In the genomic region with DNA sequence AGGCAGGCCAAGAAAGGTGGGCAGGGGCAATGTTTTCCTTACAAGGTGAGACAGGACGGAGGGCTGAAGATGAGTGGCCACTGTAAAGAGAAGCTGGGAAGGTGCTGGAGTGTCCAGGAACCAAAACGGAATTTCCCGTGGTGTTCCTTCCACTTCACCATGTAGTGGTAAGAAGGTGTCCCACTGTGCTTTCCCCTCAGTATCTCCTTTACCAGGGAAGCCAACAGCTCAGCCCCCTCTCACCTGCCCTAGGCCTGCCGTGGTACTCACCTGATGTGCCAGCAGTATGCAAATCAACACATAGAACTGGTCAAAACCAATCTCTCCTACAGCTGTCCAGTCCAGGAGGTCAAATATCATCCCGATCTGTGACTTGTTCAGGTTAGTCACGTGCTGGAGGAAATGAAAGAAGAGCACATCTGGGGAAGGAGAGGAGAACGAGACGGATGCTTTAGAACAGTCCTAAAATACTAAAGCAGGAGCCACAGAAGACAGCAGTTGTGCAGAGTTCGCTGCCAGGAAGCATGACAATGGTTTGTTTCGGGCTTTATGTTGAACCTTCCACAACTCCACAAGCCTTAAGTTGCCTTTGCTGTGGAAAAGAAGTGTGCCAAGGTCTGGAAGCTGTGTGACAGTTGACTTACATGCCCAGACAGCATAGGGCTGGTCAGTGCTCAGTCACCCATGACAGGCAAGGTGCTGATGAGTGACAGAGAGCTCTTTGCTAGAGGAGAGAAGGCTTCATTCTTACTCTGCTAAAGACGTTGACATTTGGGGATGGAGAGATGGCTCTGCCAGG, we compare ENCODE assay signal across 22 mouse cellular contexts. TPM values are rescaled to one million over a fixed set of nuclear protein-coding genes. Genes with fewer than 3 reads are reported as not detected.
DNase-seq lines count a peak whose midpoint lies in the region; ATAC-seq lines count a peak whose summit lies in the region.
"Had no signal": no experiment of that assay in that cellular context is flagged by ENCODE, and none has a peak within 500 bp of the region (broad histone marks: within the 10 kb centered on the region; RNA-seq: fewer than 3 reads in every experiment).

No protein-coding gene starts in this region.

- WGBS in forebrain, embryonic 11.5 days = 85% methylated on average over 11 of the region's 11 CpGs
- 85% methylated on average over 11 of the region's 11 CpGs for WGBS in forebrain, embryonic 10.5 days
- WGBS in heart, embryonic 10.5 days = 82% methylated on average over 11 of the region's 11 CpGs

- no peaks in the 10 kb centered on the region for H3K9me3 ChIP-seq in forebrain, embryonic 11.5 days (ENCODE audit: control insufficient read depth, low read length)
- no peaks in the 10 kb centered on the region for H3K9me3 ChIP-seq in forebrain, embryonic 10.5 days
- no peaks in the 10 kb centered on the region for H3K9me3 ChIP-seq in heart, embryonic 10.5 days
- H3K9me3 ChIP-seq: embryonic facial prominence, embryonic 10.5 days; embryonic facial prominence, embryonic 12.5 days; forebrain, embryonic 13.5 days; forebrain, embryonic 15.5 days; G1E had no signal

- ATAC-seq in forebrain, embryonic 11.5 days (replicated peaks; ENCODE audit: low FRiP score) = no peak
- ATAC-seq: activated CD4-positive, CD25-positive, alpha-beta regulatory T cell, adult 4 months; forebrain, embryonic 13.5 days; forebrain, embryonic 15.5 days; forebrain, postnatal 0 days; Patski had no signal

- no peaks in the 10 kb centered on the region for H3K4me1 ChIP-seq in forebrain, embryonic 11.5 days (replicated peaks; ENCODE audit: control insufficient read depth, insufficient read depth, low read length)
- H3K4me1 ChIP-seq in forebrain, embryonic 10.5 days = no peaks in the 10 kb centered on the region
- no peaks in the 10 kb centered on the region for H3K4me1 ChIP-seq in heart, embryonic 10.5 days
- H3K4me1 ChIP-seq: embryonic facial prominence, embryonic 10.5 days; embryonic facial prominence, embryonic 12.5 days; forebrain, embryonic 13.5 days; forebrain, embryonic 15.5 days had no signal

- no peak overlapping the region for H3K4me3 ChIP-seq in forebrain, embryonic 11.5 days (ENCODE audit: low read depth, low read length)
- no peak overlapping the region for H3K4me3 ChIP-seq in forebrain, embryonic 10.5 days
- no peak overlapping the region for H3K4me3 ChIP-seq in heart, embryonic 10.5 days
- H3K4me3 ChIP-seq: embryonic facial prominence, embryonic 10.5 days; embryonic facial prominence, embryonic 12.5 days; forebrain, embryonic 13.5 days; forebrain, embryonic 15.5 days had no signal

- no peaks in the 10 kb centered on the region for H3K36me3 ChIP-seq in forebrain, embryonic 11.5 days (ENCODE audit: control insufficient read depth, insufficient read depth, low read length)
- peaks cover 31% of the 10 kb centered on the region for H3K36me3 ChIP-seq in forebrain, embryonic 10.5 days (replicated peaks)
- peaks cover 7% of the 10 kb centered on the region; the same call in 1 of the 2 replicates for H3K36me3 ChIP-seq in heart, embryonic 10.5 days
- H3K36me3 ChIP-seq: forebrain, embryonic 15.5 days; G1E had no signal

- H3K27me3 ChIP-seq in forebrain, embryonic 11.5 days (ENCODE audit: control insufficient read depth, insufficient read depth, low read length) = no peaks in the 10 kb centered on the region
- H3K27me3 ChIP-seq in forebrain, embryonic 10.5 days (ENCODE audit: poor library complexity, severe bottlenecking) = no peaks in the 10 kb centered on the region
- no peaks in the 10 kb centered on the region for H3K27me3 ChIP-seq in heart, embryonic 10.5 days (ENCODE audit: insufficient read depth, poor library complexity, severe bottlenecking)
- H3K27me3 ChIP-seq: embryonic facial prominence, embryonic 12.5 days; forebrain, embryonic 13.5 days; forebrain, embryonic 15.5 days; Patski had no signal

- no peak overlapping the region for H3K27ac ChIP-seq in forebrain, embryonic 11.5 days (ENCODE audit: low read depth, low read length)
- no peak overlapping the region for H3K27ac ChIP-seq in forebrain, embryonic 10.5 days
- no peak overlapping the region for H3K27ac ChIP-seq in heart, embryonic 10.5 days
- H3K27ac ChIP-seq: embryonic facial prominence, embryonic 10.5 days; embryonic facial prominence, embryonic 12.5 days; forebrain, embryonic 13.5 days; forebrain, embryonic 15.5 days had no signal

- H3K4me2 ChIP-seq in forebrain, embryonic 11.5 days (ENCODE audit: low read depth, low read length, severe bottlenecking) = no peak overlapping the region
- H3K4me2 ChIP-seq: embryonic facial prominence, embryonic 12.5 days; forebrain, embryonic 13.5 days; forebrain, embryonic 15.5 days had no signal

- peak; percentile 44 for DNase-seq in forebrain, embryonic 11.5 days (ENCODE audit: low spot score)
- DNase-seq in forebrain, embryonic 10.5 days (ENCODE audit: extremely low spot score, low spot score) = no peak
- peak; percentile 54 for DNase-seq in heart, embryonic 10.5 days (ENCODE audit: low spot score)
- no peak for DNase-seq in heart, adult 18-20 months
- DNase-seq in A20 (ENCODE audit: low read depth, low spot score) = peak; percentile 58
- DNase-seq in kidney, adult 11 months = no peak
- DNase-seq: adrenal gland, adult 8-10 months; adrenal gland, postnatal 14 days; adrenal gland, postnatal 36 days; cerebellum, adult 11-12 months; cerebellum, adult 2 months; cerebellum, adult 9-10 months; cerebellum, postnatal 10 days; cerebellum, postnatal 25 days; forebrain, postnatal 0 days had no signal

- no peak overlapping the region for H3K9ac ChIP-seq in forebrain, embryonic 11.5 days (ENCODE audit: low read length)
- H3K9ac ChIP-seq: embryonic facial prominence, embryonic 12.5 days; forebrain, embryonic 13.5 days; forebrain, embryonic 15.5 days; forebrain, postnatal 0 days had no signal

RNA-seq across cellular contexts. Expression of a gene that starts 7.6 kb away (rescaled TPM):
- 0.29 TPM in 1 of 2 replicates, not detected in the other for polyA plus RNA-seq in forebrain, embryonic 11.5 days (2014; fragmentation: Nextera tagmentation; extraction: Ambion mirVana)
- 0.21 and 0.25 TPM in 2 replicates for polyA plus RNA-seq in forebrain, embryonic 10.5 days (2016; fragmentation: Nextera tagmentation; extraction: Ambion mirVana)
- 0.36 TPM in 1 of 2 replicates, not detected in the other for polyA plus RNA-seq in heart, embryonic 10.5 days (2016; fragmentation: Nextera tagmentation; extraction: Ambion mirVana)
- total RNA-seq in heart, adult 18-20 months (2021) = under 1 TPM in 1 of 2 experiments, not detected in 1; 0.46 TPM
- total RNA-seq: adrenal gland, postnatal 14 days; forebrain, postnatal 0 days had no signal
- polyA plus RNA-seq: embryonic facial prominence, embryonic 10.5 days; G1E had no signal

RNA-seq across cellular contexts. Expression of a gene that starts 8.8 kb away (rescaled TPM):
- polyA plus RNA-seq in forebrain, embryonic 11.5 days (2014; fragmentation: Nextera tagmentation; extraction: Ambion mirVana) = 1.4 and 1.8 TPM in 2 replicates
- polyA plus RNA-seq in forebrain, embryonic 10.5 days (2016; fragmentation: Nextera tagmentation; extraction: Ambion mirVana) = 2.0 and 2.3 TPM in 2 replicates
- polyA plus RNA-seq in heart, embryonic 10.5 days (2016; fragmentation: Nextera tagmentation; extraction: Ambion mirVana) = 2.3 and 2.8 TPM in 2 replicates
- total RNA-seq in heart, adult 18-20 months (2021) = 10 to 100 TPM in 1 of 2 experiments, 1 to 10 TPM in 1; 8.2 to 11.6 TPM

Comparison
In these comparisons a context has a peak if more than half of its experiments do, and no peak if none do; other contexts are left out.
1. DNase-seq: peak in forebrain, embryonic 11.5 days (single experiment), heart, embryonic 10.5 days (single experiment) and A20 (single experiment); none in forebrain, embryonic 10.5 days (single experiment), heart, adult 18-20 months (0 of 2) and kidney, adult 11 months (single experiment).